Mouse (Mus musculus): ENCODE data around the gene Fhl2. TPM values are rescaled to one million over a fixed set of nuclear protein-coding genes. Genes with fewer than 3 reads are reported as not detected.
A peak's percentile ranks its signal among the peaks of the same experiment; 100 is the strongest.

Gene Fhl2
- total RNA-seq (2021): 10 to 100 TPM; 43.5 to 46.4 TPM
- long read RNA-seq, experiment 1, transcript Fhl2-201 (6 exons, 1,563 nt): major isoform, 23 of 28 reads
- long read RNA-seq, experiment 1, partial matches to known transcripts: 2 of 28 reads
- long read RNA-seq, experiment 1, other reads (novel, unspliced or antisense): 3 of 28 reads
- long read RNA-seq, experiment 2, transcript Fhl2-201 (6 exons, 1,563 nt): major isoform, 46 of 51 reads
- long read RNA-seq, experiment 2, partial matches to known transcripts: 3 of 51 reads
- long read RNA-seq, experiment 2, other reads (novel, unspliced or antisense): 2 of 51 reads

DNA sequence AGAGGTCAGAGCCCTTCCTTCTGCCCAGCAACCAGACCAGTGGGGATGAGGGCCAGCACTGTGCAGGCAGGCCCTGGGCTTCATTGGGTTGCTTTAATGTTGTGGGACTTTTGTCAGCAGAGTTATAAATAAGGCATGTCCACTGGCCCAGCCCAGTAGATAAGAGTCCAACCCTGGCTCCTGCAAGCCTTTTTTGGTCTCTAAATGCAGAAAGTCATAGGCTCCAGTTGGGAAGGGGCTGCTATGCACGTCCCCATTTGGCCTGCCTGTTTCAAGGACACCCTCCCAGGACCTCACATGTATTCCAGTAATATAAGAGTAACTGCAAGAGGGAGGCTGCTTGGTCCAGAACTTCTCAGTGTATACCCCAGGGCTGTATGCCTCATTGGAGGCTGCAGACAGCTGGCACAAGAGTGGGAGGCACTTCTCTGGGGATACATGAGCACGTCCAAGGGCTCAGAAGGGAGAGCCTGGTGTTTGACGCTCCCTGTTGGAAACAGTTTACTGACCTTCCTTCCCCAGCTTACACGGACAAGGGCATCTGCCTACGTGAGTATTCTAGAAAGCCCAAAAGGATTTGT, at the start of gene Fhl2:
Fhl2 (minus strand) TSS at position 324 of the 581 bp plus-strand sequence.
- no peak for DNase-seq (ENCODE audit: low spot score in 2 of 2)

GRCm38 (mm10) chr1:43245014-43245413, 48.2 kb upstream of the Fhl2 start:
- DNase-seq (ENCODE audit: low spot score in 2 of 2): no peak

DNA sequence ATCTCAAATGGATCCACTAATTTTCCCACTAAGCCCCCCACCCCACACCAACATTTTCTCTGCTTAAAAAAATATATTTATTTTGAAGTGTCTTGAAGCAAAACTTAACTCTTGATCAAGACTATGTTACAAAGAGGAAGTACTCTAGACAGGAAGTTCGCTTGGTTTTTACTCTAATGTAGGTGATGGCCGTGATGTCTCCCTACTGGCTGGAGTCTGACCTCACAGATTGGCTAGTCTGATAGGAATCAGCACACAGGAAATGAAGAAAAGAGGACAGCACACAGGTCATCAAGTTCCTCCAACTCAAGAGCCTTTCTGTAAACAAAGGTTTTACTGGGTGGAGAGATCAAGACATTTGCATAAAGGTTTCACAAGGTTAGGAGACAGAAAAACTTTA, 44.4 kb upstream of the Fhl2 start:
- DNase-seq (ENCODE audit: low spot score in 2 of 2): no peak

DNA sequence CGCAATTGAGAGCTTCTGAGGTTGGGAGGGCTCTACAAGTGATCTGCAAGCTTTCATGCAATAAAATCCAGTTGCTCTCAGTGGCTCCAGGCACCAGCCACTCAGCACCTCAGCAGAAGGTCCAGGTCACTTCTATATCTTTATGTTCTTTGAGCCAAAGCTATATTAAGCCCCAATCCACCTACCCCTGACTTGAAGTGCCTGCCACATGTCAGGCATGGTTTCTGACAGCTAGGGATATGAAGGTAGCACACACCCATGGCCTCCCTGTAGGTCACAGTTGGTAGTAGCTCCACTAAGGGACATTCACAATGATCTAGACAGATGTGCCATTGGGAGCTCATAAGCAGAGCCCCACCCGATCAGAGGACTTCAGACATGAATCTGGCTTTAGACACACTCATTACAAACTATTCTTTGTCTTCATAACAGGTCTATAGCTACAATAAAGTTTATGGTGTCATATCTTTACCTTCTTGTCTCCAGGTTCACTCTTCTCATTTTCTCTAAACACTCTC, 43.1 kb upstream of the Fhl2 start:
- DNase-seq (ENCODE audit: low spot score in 2 of 2): no peak

- no peak for DNase-seq (ENCODE audit: low spot score in 2 of 2)
Observed at GRCm38 (mm10) chr1:43238471-43238870, 41.7 kb upstream of the Fhl2 start.

GRCm38 (mm10) chr1:43237360-43238235, 40.8 kb upstream of the Fhl2 start:
- DNase-seq (ENCODE audit: low spot score in 2 of 2): no peak

DNA sequence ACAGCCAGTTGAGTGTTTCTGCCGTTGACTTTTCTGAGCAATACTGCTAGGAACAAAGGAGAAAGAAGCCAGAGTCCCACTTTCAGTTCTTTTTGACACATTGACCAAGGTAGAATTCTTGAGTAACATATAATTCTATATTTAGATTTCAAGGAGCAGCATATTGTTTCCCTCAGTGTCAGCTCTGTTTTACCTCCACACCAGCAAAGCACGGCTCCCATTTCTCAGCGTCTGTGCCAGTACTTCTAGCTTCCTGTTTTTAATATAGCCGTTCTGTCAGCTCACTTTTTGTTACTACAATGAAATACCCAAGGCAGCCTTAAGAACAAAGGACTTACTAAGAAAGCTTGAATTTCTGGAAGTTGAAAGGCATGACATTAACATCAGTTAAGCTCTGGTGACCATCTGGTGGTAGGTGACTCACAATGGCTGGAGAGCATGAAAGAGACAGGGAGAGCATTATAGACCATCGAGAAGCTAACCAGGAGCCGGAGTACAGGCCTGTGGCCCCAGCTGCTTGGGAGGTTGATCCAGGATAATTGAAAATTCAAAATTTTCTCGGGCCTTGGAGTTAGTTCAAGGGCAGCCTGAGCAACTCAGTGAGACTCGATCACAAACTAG, 28.9 kb upstream of the Fhl2 start:
- no peak for DNase-seq (ENCODE audit: low spot score in 2 of 2)

DNA sequence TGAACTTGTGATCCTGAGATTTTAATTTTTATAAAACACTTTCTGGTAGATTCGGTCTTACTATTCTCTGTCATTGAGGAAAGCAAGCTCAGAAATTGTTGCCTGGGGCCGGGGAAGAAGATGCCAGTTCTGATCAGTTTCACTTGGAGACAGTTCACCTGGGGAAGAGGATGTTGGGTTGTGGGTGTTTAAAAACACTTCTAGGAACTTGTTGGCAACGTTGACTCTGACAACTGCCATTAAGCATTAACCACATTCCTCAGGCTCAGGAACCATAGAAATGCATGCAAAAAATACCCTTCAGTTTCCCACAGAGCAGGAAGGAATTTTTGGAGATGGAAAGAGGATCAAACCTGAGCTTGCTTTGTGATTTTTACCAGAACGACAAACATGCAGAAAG, 28.2 kb upstream of the Fhl2 start:
- DNase-seq (ENCODE audit: low spot score in 2 of 2): no peak

DNA sequence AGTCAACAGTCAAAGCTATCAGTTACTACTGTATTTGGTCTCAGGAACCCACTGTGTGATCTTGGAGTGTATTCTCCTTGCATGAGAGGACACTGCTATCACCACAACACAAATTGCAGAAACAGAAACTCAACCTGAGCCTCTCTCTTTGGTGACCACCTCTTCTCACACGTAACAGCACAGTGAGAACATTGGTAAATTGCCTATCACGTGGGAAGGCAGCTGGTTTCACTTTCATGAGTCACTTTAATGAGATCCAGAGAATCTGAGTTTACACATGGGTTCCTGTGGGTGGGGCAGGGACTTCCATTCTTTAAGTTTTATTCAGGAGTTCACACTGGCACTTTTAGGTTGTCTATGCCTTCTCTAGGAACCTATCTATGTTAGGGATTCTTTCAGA, 27.4 kb upstream of the Fhl2 start:
- DNase-seq (ENCODE audit: low spot score in 2 of 2): no peak

- no peak for DNase-seq (ENCODE audit: low spot score in 2 of 2)
Observed at GRCm38 (mm10) chr1:43223097-43223496, 26.3 kb upstream of the Fhl2 start.

- no peak for DNase-seq (ENCODE audit: low spot score in 2 of 2)
Observed at GRCm38 (mm10) chr1:43218016-43218680, 21.4 kb upstream of the Fhl2 start.

GRCm38 (mm10) chr1:43215601-43216000, 18.8 kb upstream of the Fhl2 start:
- no peak for DNase-seq (ENCODE audit: low spot score in 2 of 2)

- no peak for DNase-seq (ENCODE audit: low spot score in 2 of 2)
Observed at GRCm38 (mm10) chr1:43211274-43211673, 14.5 kb upstream of the Fhl2 start.

- DNase-seq (ENCODE audit: low spot score in 2 of 2): peak; percentile 11 to 20
Observed at GRCm38 (mm10) chr1:43210285-43210684, 13.5 kb upstream of the Fhl2 start.

- DNase-seq (ENCODE audit: low spot score in 2 of 2): no peak
Observed at GRCm38 (mm10) chr1:43207147-43207546, 10.4 kb upstream of the Fhl2 start.

DNA sequence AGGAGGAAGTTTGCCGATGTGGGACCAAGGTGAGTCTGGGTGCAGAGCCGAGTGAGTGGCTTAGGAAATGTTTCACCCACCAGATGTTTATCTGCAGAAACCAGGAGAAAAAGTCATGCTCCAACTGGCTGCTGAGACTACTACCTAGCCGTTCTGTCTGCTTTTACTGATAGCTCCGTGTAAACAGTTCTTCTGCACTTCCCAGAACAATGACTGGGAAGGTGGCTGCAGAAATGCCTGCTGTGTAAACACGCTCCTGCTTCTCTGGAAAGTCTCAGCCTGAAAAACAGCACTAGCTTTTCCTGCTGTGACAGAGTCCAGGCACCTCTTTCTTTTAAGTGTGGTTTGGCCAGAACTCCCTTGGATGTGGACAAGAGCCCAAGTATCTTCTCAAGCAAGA, 6.5 kb upstream of the Fhl2 start:
- DNase-seq (ENCODE audit: low spot score in 2 of 2): no peak

- no peak for DNase-seq (ENCODE audit: low spot score in 2 of 2)
Observed at GRCm38 (mm10) chr1:43202226-43202625, 5.4 kb upstream of the Fhl2 start.

- no peak for DNase-seq (ENCODE audit: low spot score in 2 of 2)
Observed at GRCm38 (mm10) chr1:43201796-43202195, 5.0 kb upstream of the Fhl2 start.

GRCm38 (mm10) chr1:43199867-43200240, 3.1 kb upstream of the Fhl2 start:
- peak in 1 of 2 experiments; percentile 13 for DNase-seq (ENCODE audit: low spot score in 2 of 2)

GRCm38 (mm10) chr1:43199210-43199866, 2.6 kb upstream of the Fhl2 start:
- no peak for DNase-seq (ENCODE audit: low spot score in 2 of 2)
